Mouse (Mus musculus) liver, embryonic 11.5 days (tissue): Measurements from ENCODE around the gene Mn1. TPM values are rescaled to one million over a fixed set of nuclear protein-coding genes. Genes with fewer than 3 reads are reported as not detected.
A peak's percentile ranks its signal among the peaks of the same experiment; 100 is the strongest.

Experiments used
- ATAC-seq: fragments of 200-750 bp; cut with Nextera tagmentation; replicated peaks from 2 replicates; pipeline ENCODE4 v1.8.0; 2017; ENCODE audit warnings: moderate number of reproducible peaks, mild to moderate bottlenecking, moderate TSS enrichment, moderate library complexity; ENCODE audit not compliant: low FRiP score
- DNase-seq: peaks from one replicate; pipeline ENCODE4 v3.0.0-alpha.2; 2017; ENCODE audit warnings: low spot score
- H3K27ac ChIP-seq: fragments of 300-500 bp; sonication (generic); 2 replicates; pipeline ENCODE4 v1.5.1; 2014; ENCODE audit warnings: mild to moderate bottlenecking, low read depth, low read length, control low read depth
- H3K27me3 ChIP-seq: fragments of 300-500 bp; sonication (generic); replicated peaks from 2 replicates; pipeline ENCODE4 v1.6.1; 2014; ENCODE audit warnings: low read length, mixed read lengths; ENCODE audit not compliant: control insufficient read depth, insufficient read depth
- H3K36me3 ChIP-seq: fragments of 300-500 bp; sonication (generic); 2 replicates; pipeline ENCODE4 v1.6.1; 2014; ENCODE audit warnings: mild to moderate bottlenecking, low read length, moderate library complexity, mixed read lengths; ENCODE audit not compliant: control insufficient read depth, insufficient read depth
- H3K4me1 ChIP-seq: fragments of 300-500 bp; sonication (generic); replicated peaks from 2 replicates; pipeline ENCODE4 v1.6.1; 2014; ENCODE audit warnings: low read length, mixed read lengths; ENCODE audit not compliant: control insufficient read depth, insufficient read depth
- H3K4me2 ChIP-seq: fragments of 300-500 bp; sonication (generic); 2 replicates; pipeline ENCODE4 v1.6.1; 2014; ENCODE audit warnings: mild to moderate bottlenecking, control low read depth, moderate library complexity
- H3K4me3 ChIP-seq: fragments of 300-500 bp; sonication (generic); 2 replicates; pipeline ENCODE4 v1.5.1; 2014; ENCODE audit warnings: low read depth, low read length, control low read depth
- H3K9ac ChIP-seq: fragments of 300-500 bp; sonication (generic); 2 replicates; pipeline ENCODE4 v1.6.1; 2014; ENCODE audit warnings: low read depth, low read length, control low read depth
- H3K9me3 ChIP-seq: fragments of 300-500 bp; sonication (generic); 2 replicates; pipeline ENCODE4 v1.6.1; 2016; ENCODE audit warnings: low read length, inconsistent platforms, mixed read lengths; ENCODE audit not compliant: control insufficient read depth
- WGBS: fragments of 180-500 bp; shearing (Covaris S2); extraction: QIAGEN DNeasy Blood & Tissue Kit; methylation state at CpG from one replicate; pipeline ENCODE4 v1.1.7; 2014; 5-methylcytosine and 5-hydroxymethylcytosine counted together
- polyA plus RNA-seq: library from polyadenylated mRNA; unstranded; fragments of >200 nt; fragmentation: Nextera tagmentation; extraction: Ambion mirVana; gene quantifications from 2 replicates; pipeline ENCODE4 v1.2.1, GENCODE M21; 2014

Mn1 gene
- polyA plus RNA-seq, 1 experiment from 2014 or later: 5.3 TPM

DNA sequence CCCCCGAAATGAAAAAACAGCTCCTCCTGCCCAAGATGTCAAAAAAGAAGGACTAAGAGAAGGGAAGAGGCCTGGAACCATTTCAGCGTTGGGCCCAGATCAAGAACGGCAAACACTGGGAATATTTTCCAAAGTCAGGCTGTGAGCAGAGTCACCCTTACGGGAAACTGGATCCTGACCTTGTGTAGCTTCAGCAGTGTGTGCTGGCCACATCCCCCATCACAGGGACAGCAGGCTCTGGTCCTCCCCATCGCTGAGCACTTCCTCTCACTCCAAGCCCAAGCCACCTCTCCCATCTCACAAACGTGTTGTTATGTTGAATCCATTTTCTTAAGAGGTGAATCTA is 14.5 kb upstream of the Mn1 start:
- Histone ChIP-seq H3K9me3 (no peaks in the 10 kb centered on the region), H3K27ac (no peak overlapping the region), H3K4me2 (no peak overlapping the region), H3K36me3 (no peaks in the 10 kb centered on the region), H3K4me3 (no peak overlapping the region), H3K4me1 (peaks cover 2% of the 10 kb centered on the region; the same call in 1 of the 2 replicates), H3K27me3 (peaks cover 10% of the 10 kb centered on the region), H3K9ac (no peak overlapping the region)
- ATAC-seq (no peak), DNase-seq (no peak)
- WGBS: 90% methylated on average over 6 of the region's 6 CpGs

DNA sequence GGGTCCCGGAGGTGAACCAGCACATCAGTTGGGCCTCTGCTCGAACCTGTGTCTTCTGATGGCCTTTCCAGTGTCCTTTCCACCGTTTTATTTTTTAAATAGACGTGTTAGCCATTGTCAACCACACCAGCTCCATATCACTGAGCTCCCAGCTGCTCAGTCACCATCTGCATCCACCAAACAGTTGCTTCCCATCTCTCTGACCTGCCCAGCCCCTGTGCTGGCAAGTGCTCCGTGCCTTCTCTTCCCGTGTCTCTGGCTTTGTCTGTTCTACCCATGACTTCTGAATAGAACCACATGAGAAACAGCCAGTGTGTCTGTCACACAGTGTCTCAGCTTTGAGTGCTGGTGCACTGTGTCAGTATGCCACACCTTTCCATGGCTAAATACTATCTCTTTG is 12.4 kb upstream of the Mn1 start:
- Histone ChIP-seq H3K27me3 (peaks cover 17% of the 10 kb centered on the region; the same call in 1 of the 2 replicates), H3K9me3 (no peaks in the 10 kb centered on the region), H3K9ac (no peak overlapping the region), H3K4me3 (no peak overlapping the region), H3K4me2 (no peak overlapping the region), H3K27ac (no peak overlapping the region), H3K36me3 (no peaks in the 10 kb centered on the region), H3K4me1 (no peaks in the 10 kb centered on the region; the same call in 1 of the 2 replicates)
- 71% methylated on average over 6 of the region's 6 CpGs for WGBS
- no peak for ATAC-seq
- no peak for DNase-seq

DNA sequence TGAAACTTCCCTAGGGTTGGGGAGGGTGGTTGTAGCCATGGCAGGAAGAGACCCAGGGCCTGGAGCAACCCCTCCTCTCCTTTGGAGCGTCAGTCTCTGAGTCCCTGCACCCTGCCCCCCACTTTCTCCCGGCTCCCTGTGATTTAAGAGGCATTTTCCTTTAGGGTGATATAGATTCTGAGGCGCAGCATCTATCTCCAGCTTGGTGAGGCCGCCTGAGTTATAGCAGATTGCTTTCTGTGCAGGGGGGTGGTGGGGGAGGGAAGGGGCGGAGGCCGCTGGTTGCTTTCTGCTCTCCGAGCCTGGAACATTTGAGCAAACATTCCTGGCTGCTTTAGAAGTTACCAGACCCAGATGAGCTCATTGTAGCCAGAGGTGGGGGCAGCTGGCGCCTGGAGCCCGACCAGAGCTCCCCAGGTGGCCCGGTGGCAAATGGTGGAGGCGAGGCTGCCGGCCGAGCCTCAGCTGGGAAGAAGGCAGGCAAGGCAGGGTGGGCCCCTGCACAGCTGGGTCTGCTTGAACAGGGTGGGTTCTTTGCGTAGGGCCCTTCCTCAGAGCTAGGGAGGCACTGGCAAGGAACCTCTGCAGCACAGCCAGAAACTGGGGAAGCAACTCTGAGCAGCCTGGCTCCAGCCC is 8.6 kb upstream of the Mn1 start:
- no peak; the same call in none of the 2 replicates for ATAC-seq

DNA sequence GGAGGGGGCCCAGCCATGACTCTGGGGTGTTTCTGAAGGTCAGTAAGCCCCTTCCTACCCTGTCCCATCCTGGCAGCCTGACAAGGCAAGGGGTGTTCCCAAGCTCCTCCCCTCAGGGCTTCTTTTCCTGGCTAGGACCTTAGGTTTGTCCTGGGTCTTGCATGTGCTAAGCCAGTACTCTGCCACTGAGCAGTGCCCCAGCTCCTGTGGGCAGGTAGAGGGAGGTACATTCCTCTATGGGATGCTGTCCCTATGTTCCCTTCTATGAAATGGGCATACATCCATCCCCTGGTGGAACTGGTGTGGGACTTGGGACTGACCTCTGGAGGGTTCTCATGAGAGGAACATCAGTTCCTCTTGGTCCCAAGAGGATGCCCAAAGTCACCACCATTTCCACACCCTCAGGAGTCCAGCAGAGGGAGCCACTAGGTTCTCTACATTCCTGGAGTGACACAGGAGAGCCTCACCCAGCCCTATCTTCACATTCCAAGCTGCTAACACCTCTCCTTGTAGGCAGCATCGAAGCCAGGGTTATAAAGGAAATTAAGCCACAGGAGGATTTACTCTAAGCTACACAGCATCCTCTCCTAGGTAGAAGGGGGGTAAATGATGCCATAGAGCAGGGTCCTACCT is 7.6 kb upstream of the Mn1 start:
- H3K9me3 ChIP-seq: no peaks in the 10 kb centered on the region
- H3K9ac ChIP-seq: no peak overlapping the region

More for the DNA sequence above, 8.6 kb upstream of the Mn1 start:
- Histone ChIP-seq H3K4me2 (0 out of 2 replicates have a peak overlapping the region, but pooled peaks have one; percentile 6), H3K9ac (no peak overlapping the region), H3K4me1 (no peaks in the 10 kb centered on the region), H3K27ac (no peak overlapping the region), H3K36me3 (no peaks in the 10 kb centered on the region), H3K4me3 (no peak overlapping the region), H3K27me3 (peaks cover 14% of the 10 kb centered on the region), H3K9me3 (no peaks in the 10 kb centered on the region)
- DNase-seq: no peak
- WGBS: 23% methylated on average over 14 of the region's 14 CpGs

DNA sequence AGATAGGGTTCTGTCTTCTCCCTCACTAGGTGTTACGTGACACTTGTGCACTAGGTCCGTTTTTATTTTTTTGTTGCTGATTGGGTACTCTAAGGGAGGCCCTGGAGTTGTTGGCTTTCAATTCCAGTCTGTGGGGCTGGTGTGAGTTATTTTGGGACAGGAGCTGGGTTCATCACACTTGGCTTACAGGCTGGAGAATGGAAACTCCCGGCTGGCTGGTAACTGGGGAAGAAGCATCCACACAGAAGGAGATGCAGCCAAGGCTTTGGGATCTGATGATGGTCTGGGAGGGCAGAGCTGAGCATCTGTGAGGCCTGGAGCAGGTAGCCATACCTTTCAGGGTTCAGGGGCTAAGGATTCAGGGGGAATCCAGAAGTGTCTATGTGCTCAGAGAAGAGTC is 6.5 kb upstream of the Mn1 start:
- H3K4me2 ChIP-seq: no peak overlapping the region
- 68% methylated on average over 3 of the region's 3 CpGs for WGBS
- H3K9me3 ChIP-seq: no peaks in the 10 kb centered on the region
- H3K4me1 ChIP-seq: no peaks in the 10 kb centered on the region
- no peak overlapping the region for H3K4me3 ChIP-seq
- no peak for DNase-seq
- no peaks in the 10 kb centered on the region for H3K36me3 ChIP-seq
- no peak overlapping the region for H3K9ac ChIP-seq
- ATAC-seq: no peak
- peaks cover 32% of the 10 kb centered on the region for H3K27me3 ChIP-seq
- no peak overlapping the region for H3K27ac ChIP-seq

More for the DNA sequence above, 7.6 kb upstream of the Mn1 start:
- no peaks in the 10 kb centered on the region for H3K4me1 ChIP-seq
- H3K4me2 ChIP-seq: no peak overlapping the region
- DNase-seq: no peak
- no peak for ATAC-seq
- H3K27ac ChIP-seq: no peak overlapping the region
- no peak overlapping the region for H3K4me3 ChIP-seq
- peaks cover 21% of the 10 kb centered on the region for H3K27me3 ChIP-seq
- 5% methylated on average over 1 of the region's 1 CpGs for WGBS
- no peaks in the 10 kb centered on the region for H3K36me3 ChIP-seq

DNA sequence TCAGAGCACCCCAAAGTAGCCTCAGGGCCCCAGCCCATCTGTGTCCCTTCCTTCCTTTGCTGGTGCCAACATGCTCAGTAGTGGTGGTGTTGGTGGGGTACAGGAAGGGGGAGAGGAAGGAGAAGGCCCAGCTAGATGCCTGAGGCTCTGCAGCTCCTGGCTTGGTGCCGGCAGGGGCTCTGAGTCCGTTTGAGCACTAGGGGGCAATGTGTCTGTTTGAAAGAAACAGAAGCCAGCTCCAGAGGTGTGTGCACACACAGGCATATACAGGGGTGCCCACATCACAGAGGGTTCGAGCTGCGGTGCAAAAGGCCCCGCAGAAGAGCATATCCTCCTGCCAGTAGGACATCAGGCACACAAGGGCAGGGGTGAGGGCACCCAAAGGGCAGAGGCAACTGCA is 3.0 kb upstream of the Mn1 start:
- no peaks in the 10 kb centered on the region; the same call in 1 of the 2 replicates for H3K4me1 ChIP-seq
- peaks cover 61% of the 10 kb centered on the region for H3K27me3 ChIP-seq
- H3K27ac ChIP-seq: no peak overlapping the region
- H3K4me2 ChIP-seq: no peak overlapping the region
- no peak overlapping the region for H3K9ac ChIP-seq
- H3K36me3 ChIP-seq: no peaks in the 10 kb centered on the region
- DNase-seq (peak; percentile 57), ATAC-seq (no peak)
- WGBS: 0% methylated on average over 5 of the region's 5 CpGs
- H3K9me3 ChIP-seq: no peaks in the 10 kb centered on the region
- no peak overlapping the region for H3K4me3 ChIP-seq

DNA sequence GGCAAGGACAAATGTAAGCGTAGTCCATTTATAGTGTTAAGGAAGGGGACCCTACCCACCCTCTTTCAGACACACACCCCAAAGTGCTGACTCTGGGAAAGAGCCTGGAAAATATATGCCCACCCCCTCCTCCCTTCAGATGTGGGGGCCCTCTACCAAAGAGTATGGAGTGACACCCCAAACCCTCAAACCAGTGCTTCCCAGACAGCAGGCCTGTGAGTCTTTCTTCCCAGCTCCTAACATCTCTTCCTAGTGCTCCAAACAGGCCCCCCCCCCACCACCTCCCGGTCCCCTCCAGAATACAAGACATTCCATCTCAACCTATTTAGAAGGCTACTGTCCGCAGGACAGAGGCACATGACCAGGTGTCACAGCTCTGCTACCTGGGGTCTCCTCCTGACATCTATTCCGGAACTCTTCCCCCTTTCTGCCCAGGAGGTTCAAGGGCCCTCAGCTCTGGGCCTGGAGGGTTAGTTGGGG is 2.4 kb upstream of the Mn1 start:
- 43% methylated on average over 4 of the region's 4 CpGs for WGBS
- Histone ChIP-seq H3K9ac (no peak overlapping the region), H3K4me3 (no peak overlapping the region), H3K4me1 (peaks cover 5% of the 10 kb centered on the region), H3K36me3 (no peaks in the 10 kb centered on the region), H3K4me2 (no peak overlapping the region), H3K27me3 (peaks cover 64% of the 10 kb centered on the region), H3K9me3 (no peaks in the 10 kb centered on the region), H3K27ac (no peak overlapping the region)
- DNase-seq: no peak
- ATAC-seq: no peak

DNA sequence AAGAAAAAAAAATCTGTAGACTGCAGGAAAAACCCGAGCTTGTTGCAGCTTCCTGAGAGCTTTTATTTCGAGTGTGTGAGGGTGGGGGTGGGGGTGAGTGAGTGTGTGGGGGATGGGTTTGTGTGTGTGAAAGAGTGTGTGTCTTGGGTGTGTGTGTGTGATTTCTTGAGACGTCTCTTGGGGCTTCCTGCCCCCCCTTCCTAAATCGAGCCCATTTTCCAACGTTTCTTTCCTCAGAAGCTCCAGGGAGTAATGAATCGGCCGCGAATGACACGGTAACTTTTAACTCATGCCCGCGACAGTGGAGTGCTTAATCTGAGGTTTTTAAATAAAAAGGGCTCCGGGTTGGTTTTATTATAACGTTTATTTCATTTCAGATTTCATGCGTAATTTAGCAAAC is 1.6 kb upstream of the Mn1 start:
- Histone ChIP-seq H3K4me1 (peaks cover 9% of the 10 kb centered on the region), H3K9ac (no peak overlapping the region), H3K4me3 (0 out of 2 replicates have a peak overlapping the region, but pooled peaks have one; percentile 15), H3K9me3 (no peaks in the 10 kb centered on the region), H3K4me2 (peak overlapping the region; percentile 79), H3K27me3 (peaks cover 72% of the 10 kb centered on the region), H3K27ac (no peak overlapping the region), H3K36me3 (no peaks in the 10 kb centered on the region)
- 3% methylated on average over 14 of the region's 14 CpGs for WGBS
- no peak for ATAC-seq
- DNase-seq: no peak

DNA sequence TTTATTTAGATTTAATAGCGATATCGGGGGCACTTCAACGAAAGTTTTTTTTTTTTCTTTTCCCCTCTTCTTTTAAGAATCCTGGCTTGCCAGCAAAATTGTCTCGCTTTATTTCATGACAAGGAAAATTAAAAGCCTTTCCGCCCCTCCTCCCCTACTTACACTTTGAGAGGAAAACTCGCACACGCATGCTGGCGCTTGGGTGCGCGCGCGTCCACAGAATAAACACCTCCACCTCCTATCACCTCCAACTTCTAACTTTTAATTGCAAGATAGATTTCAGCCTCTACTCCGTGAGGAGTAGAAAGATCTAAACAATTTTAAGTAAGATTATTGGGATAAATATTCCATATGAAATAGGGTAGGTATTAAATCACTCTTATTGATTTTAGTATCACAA is 1.1 kb upstream of the Mn1 start:
- WGBS: 4% methylated on average over 13 of the region's 13 CpGs
- peaks cover 76% of the 10 kb centered on the region for H3K27me3 ChIP-seq
- H3K9me3 ChIP-seq: no peaks in the 10 kb centered on the region
- peak overlapping the region; percentile 79 for H3K4me2 ChIP-seq
- H3K27ac ChIP-seq: peak overlapping the region; percentile 64; the same call in 1 of the 2 replicates
- no peak for ATAC-seq
- H3K9ac ChIP-seq: no peak overlapping the region
- DNase-seq: no peak
- H3K36me3 ChIP-seq: no peaks in the 10 kb centered on the region
- peaks cover 9% of the 10 kb centered on the region for H3K4me1 ChIP-seq
- peak overlapping the region; percentile 66 for H3K4me3 ChIP-seq
